Mouse (Mus musculus): ENCODE measurements at regions not wholly inside any gene's neighbourhood (a gene's known extent, or its start where the extent isn't known, plus 50 kb on each side); places are given as distances from the start of the nearest gene placed in this dataset.

GRCm38 (mm10) chr14:98728863-98729262 lies 265.3 kb downstream of the Rpl36a-ps1 start:
- peak; percentile 62 for DNase-seq (ENCODE audit: low read depth)

- DNase-seq (ENCODE audit: low read depth): peak; percentile 78
Measured at GRCm38 (mm10) chr14:98722481-98722880, 271.6 kb downstream of the Rpl36a-ps1 start.

DNA sequence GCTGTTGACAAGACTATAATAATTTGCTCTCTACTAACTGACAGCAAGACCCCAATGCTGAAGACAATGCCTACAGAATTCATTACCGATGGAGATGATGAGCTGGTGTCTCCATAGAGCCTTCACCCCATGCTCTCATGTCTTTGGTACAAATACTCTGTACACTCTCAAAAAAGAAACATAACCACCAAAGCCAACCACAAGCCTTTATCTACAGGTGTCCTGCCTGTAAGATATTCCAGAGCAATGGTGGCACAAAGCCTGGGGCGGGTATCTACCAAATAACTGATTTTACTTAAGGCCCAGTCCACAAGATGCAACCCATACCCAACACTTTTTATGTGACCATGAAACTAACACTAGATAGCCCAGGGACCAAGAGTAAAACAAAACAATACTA lies 273.1 kb downstream of the Rpl36a-ps1 start:
- no peak for DNase-seq (ENCODE audit: low read depth)

GRCm38 (mm10) chr14:98708045-98708444 lies 286.1 kb downstream of the Rpl36a-ps1 start:
- DNase-seq (ENCODE audit: low read depth): no peak

DNA sequence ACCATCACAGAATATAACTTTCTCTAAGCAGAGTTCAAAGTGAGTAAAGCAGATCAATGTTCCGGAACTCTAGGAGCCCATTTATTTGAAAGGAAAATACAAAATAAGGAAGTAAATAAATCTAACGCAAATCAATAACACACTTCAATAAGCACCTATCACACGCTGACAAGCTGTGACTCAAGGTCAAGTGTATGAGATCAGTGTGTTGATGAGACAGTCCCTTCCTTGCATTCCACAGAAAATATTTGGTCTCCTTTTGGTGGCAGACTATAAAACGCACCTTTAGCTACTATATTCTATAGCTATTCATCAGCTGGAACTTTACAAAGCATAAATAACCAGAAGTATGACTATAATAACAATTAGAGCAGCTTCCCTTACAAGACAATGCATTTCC lies 286.5 kb downstream of the Rpl36a-ps1 start:
- DNase-seq (ENCODE audit: low read depth): no peak

DNA sequence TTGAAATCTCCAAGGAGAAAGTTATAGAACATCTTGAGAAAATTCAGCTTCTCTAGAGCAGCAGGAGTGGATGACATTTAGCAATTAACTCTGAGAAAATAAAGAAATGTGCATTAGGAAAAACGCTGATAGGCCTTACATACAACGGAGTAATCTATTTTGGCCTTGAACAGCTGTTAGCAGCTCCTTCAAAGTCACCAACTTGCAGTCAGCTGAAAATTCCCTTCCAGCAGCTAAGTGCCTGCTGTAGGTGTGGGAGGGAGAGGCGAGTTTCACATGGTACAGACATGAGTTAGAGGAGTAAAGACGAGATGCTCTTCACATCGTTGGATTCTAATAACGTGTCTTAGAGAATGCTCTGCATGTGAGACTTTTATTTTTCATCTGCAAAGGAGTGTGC lies 290.8 kb downstream of the Rpl36a-ps1 start:
- no peak for DNase-seq (ENCODE audit: low read depth)

- no peak for DNase-seq (ENCODE audit: low read depth)
Measured at GRCm38 (mm10) chr14:98656533-98656932, 337.6 kb downstream of the Rpl36a-ps1 start.

GRCm38 (mm10) chr14:98654191-98654809 lies 339.8 kb downstream of the Rpl36a-ps1 start:
- no peak for DNase-seq (ENCODE audit: low read depth)

- DNase-seq (ENCODE audit: low read depth): no peak
Measured at GRCm38 (mm10) chr14:98651221-98651620, 342.9 kb downstream of the Rpl36a-ps1 start.

DNA sequence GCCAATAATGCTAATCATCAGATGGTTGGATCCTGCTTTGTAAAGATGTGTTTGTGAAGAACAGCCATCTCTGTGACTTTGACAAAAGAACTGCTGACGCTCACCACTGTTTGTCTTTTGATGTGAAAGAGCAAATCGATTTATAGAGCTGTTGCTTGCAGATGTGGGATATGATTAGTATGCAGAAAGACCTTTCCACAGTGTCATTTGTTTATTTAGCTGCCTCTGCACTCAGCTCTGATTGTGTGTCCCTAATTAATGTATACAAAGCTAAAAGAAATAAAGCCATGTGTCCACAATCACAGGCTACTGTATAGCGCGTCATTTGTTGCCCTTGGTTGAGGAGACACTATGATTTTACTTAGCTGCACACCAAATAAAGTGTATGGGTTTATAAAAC lies 343.6 kb downstream of the Rpl36a-ps1 start:
- DNase-seq (ENCODE audit: low read depth): no peak

GRCm38 (mm10) chr14:98647614-98648013 lies 346.5 kb downstream of the Rpl36a-ps1 start:
- DNase-seq (ENCODE audit: low read depth): no peak

DNA sequence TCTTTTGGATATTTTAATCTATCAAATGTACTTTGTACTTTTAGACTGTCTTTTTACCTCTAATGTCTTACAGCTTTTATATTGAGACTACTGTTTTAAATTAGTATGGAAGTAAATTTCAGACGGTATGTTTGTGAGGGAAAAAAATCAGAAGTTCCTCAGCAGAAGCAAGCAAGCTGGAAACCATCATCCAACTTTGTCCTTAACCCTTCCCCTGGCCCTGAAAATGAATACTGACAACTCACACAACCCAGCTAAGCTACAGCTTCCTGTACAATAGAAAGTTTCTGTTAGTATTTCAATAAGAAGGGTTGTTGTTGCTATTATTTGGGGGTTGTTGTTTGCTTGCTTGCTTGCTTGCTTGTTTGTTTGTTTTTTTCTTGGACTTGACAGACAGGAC lies 350.4 kb downstream of the Rpl36a-ps1 start:
- DNase-seq (ENCODE audit: low read depth): no peak

DNA sequence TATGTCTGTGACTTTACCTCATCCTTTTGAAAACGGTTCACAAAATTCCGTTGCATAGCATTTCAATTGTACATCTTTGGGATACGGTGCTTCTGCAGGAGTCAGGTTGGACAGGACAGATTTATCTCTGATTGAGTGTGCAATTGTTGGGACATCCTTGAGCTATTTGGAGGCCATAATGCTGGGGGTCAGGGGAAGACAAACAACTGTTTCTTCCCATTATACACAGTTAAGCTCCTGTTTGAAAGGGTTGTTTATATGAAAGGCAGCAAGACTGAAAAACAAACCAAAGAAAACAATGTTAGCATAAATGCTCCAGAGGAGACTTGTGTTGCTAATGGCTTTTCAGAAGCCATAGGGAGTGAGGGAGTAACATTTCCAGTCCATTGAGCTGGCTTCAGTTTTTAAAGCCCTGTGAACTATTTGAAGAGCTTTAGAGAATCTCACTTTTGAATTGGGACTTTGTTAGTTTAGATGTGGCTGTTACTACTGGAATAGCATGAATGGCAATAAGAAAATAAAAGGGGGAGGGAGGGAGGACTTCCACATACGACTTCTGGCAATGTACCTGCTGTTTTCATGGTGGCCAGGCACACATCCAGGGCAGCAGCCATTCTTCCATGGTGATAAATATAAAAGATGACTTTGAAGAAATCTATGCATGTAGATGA lies 351.3 kb downstream of the Rpl36a-ps1 start:
- DNase-seq (ENCODE audit: low read depth): no peak

DNA sequence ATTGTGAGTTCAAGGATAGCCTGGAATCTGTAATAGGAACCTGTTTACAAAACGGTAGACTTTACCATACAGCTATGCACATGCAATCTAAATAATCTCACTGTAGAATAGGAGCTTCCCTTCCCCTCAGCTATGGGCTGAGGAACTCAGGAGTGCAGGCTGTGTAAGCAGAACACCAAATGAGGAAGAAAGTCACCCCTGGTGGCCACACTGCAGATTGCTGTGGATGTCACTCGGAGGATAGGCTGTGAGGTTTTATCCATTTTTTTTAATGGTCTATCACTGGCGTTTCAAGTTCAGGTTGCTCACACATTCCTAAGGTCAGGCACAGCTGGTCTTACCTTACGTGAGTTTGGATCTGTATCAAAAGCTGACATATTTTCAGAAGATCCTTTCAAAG lies 365.1 kb downstream of the Rpl36a-ps1 start:
- peak; percentile 14 for DNase-seq (ENCODE audit: low read depth)

GRCm38 (mm10) chr14:98626476-98626875 lies 367.6 kb downstream of the Rpl36a-ps1 start:
- DNase-seq (ENCODE audit: low read depth): no peak

DNA sequence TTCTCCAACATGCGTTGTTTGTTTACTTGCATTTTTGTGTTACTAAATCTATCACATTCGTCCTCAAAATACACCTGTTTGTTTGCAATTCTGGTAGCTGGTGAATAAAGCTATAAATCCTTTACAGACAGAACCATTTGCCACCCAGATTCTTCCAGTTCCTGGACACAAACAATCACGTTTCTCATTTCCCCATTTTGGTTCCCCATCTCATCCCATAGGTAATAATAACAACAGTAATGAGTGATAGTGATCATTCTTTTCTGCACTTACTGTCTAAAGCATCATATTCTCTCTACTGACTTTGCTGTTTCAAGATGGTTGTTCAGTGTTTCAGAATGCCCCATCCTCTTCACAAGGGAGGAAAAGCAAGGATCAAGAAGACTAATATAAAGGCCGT lies 368.3 kb downstream of the Rpl36a-ps1 start:
- no peak for DNase-seq (ENCODE audit: low read depth)

GRCm38 (mm10) chr14:98605772-98606171 lies 388.3 kb downstream of the Rpl36a-ps1 start:
- peak; percentile 79 for DNase-seq (ENCODE audit: low read depth)

GRCm38 (mm10) chr14:98596252-98596651 lies 397.9 kb downstream of the Rpl36a-ps1 start:
- no peak for DNase-seq (ENCODE audit: low read depth)

- peak; percentile 25 for DNase-seq (ENCODE audit: low read depth)
Measured at GRCm38 (mm10) chr14:98589846-98590245, 404.3 kb downstream of the Rpl36a-ps1 start.

GRCm38 (mm10) chr14:98571644-98572043 lies 402.1 kb upstream of the Dach1 start:
- no peak for DNase-seq (ENCODE audit: low read depth)

DNA sequence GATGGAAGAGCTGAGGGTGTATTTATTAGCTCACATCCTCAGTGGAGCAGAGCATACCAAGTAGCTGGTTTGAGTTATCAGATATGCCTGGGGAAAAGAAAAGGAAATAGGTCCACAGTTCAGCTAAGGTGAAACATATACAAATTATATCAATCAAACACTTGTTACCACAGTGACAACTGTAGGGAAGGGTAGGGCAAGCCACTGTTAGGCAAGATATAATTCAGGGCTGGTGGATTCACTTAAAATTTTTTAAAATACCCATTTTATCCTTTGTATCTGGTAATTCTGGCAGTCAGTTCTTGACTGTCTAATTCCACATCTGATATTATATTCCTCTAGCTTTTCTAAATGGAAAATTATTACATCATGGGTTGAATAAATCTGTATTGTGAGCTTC lies 392.4 kb upstream of the Dach1 start:
- DNase-seq (ENCODE audit: low read depth): no peak

- no peak for DNase-seq (ENCODE audit: low read depth)
Measured at GRCm38 (mm10) chr14:98539792-98540191, 370.2 kb upstream of the Dach1 start.

GRCm38 (mm10) chr14:98538267-98538666 lies 368.7 kb upstream of the Dach1 start:
- DNase-seq (ENCODE audit: low read depth): no peak

GRCm38 (mm10) chr14:98533600-98533999 lies 364.0 kb upstream of the Dach1 start:
- DNase-seq (ENCODE audit: low read depth): peak; percentile 30

Measured in 416B (cell line).